Mouse (Mus musculus): ENCODE measurements around the gene Cnih4. TPM values are rescaled to one million over a fixed set of nuclear protein-coding genes. Genes with fewer than 3 reads are reported as not detected.

The Cnih4 gene
- polyA plus RNA-seq, 1 experiment from 2014 or later = 90.6 TPM

Other genes starting within 250 kb of the Cnih4 start
- gene Pycr2, start 240.4 kb upstream of the Cnih4 start, polyA plus RNA-seq (2014; fragmentation: Nextera tagmentation; extraction: Ambion mirVana) = 83.2 and 94.0 TPM in 2 replicates
- 0.15 and 0.56 TPM in 2 replicates for gene Lefty1, start 209.7 kb upstream of the Cnih4 start, polyA plus RNA-seq (2014; fragmentation: Nextera tagmentation; extraction: Ambion mirVana)
- 1.1 and 1.3 TPM in 2 replicates for gene Tmem63a, start 202.3 kb upstream of the Cnih4 start, polyA plus RNA-seq (2014; fragmentation: Nextera tagmentation; extraction: Ambion mirVana)
- gene Ephx1, start 123.8 kb upstream of the Cnih4 start, polyA plus RNA-seq (2014; fragmentation: Nextera tagmentation; extraction: Ambion mirVana) = 4.1 and 5.5 TPM in 2 replicates
- gene 9130409I23Rik, start 93.5 kb upstream of the Cnih4 start, polyA plus RNA-seq (2014; fragmentation: Nextera tagmentation; extraction: Ambion mirVana) = not detected in 2 replicates
- gene Nvl, start 489 bp upstream of the Cnih4 start, polyA plus RNA-seq (2014; fragmentation: Nextera tagmentation; extraction: Ambion mirVana) = 28.8 and 34.1 TPM in 2 replicates
- 38.0 and 38.5 TPM in 2 replicates for gene Wdr26, start 67.3 kb downstream of the Cnih4 start, polyA plus RNA-seq (2014; fragmentation: Nextera tagmentation; extraction: Ambion mirVana)
- 17.0 and 27.9 TPM in 2 replicates for gene Cnih3, start 207.9 kb downstream of the Cnih4 start, polyA plus RNA-seq (2014; fragmentation: Nextera tagmentation; extraction: Ambion mirVana)